Mouse (Mus musculus) cerebellum, adult (tissue): ENCODE results near the gene Wnt8b.
A peak's percentile ranks its signal among the peaks of the same experiment; 100 is the strongest.

Experiments
- ATAC-seq: cut with Nextera tagmentation; 2 replicates; pipeline ENCODE4 v1.9.2; 2017; ENCODE audit warnings: mild to moderate bottlenecking, moderate library complexity, mixed read lengths; ENCODE audit not compliant: insufficient number of reproducible peaks, low FRiP score, low TSS enrichment

The Wnt8b gene

DNA sequence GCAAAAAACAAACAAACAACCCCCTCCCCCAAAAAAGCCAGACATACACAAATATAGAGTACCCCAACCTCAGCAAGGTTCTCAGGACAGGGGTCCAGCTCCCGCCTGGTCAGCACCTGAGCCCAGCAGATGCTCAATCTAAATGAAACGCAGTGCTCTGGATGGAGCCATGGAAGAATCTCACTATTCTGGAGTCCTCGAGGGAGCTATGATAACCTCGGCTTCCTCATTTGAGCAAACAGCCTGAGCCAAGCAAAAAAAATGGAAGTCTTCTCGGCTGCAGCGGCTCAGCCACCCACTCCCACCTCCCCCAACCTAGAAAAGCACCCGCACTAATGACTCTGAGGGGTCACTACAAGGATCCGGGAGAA is 61.2 kb downstream of the Wnt8b start:
- 0 out of 2 replicates have a peak, but pooled peaks have one; percentile 27 for ATAC-seq

DNA sequence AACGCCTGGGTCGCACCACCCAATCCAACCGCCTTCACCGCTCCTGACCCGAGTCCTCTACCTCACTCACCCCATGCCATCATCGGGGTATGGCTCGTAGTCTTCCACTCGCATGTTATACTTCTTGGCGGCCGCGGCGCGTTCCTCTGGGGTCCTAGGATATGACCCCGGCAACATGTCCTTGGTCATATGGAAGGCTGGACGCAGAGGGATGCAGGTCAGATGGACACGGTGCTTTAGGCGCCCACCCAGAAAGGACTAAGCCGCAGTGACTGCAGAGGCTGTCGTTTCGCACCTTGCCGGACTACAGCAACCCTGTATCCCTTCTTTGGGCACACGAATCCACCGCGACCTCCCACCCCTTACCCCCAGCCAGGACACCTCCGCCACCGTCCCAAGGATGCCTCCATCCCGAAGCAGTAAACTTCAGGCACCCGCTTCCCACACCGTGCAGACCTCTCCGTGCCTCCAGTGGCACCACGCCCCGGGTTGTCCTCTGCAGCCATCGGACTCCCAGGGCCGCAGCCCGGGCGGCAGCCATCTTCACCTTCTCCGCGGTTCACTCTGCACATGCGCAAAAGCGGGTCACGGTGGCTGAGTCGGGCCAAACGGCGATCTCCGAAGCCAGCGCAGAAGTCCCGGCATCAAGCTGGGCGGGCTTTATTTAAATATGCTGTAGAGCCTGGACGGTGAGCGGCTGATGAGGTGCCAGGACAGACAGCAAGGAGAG is 61.8 kb downstream of the Wnt8b start, which contains the start of gene Ndufb8:
Gene Ndufb8, minus strand, starts transcription at position 580 of the 730 bp plus-strand sequence.
- peak; percentile 88 for ATAC-seq

DNA sequence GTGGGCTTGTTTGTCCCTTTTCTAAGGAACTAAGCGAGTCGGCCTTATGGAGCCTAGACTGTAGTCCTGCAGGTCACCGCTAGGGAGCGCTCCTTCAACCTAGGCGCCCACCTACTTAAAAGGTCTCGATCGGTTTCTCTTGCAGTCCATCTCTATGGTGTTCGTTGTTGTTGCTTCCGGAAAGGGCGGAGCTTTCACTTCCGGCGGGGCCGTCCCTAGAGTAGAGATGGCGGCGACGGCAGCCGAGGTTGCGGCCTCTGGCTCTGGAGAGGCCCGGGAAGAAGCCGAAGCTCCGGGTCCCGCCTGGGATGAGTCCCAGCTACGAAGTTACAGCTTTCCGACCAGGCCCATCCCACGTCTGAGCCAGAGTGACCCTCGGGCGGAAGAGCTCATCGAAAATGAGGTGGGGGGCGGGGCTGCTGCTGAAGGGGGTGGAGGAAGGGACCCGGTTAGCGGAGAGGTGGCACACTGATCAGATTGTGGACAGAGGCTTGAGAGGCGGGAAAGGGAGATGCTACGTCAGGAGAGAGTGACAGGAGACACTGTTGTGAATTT is 69.5 kb downstream of the Wnt8b start, which contains the start of gene Hif1an:
Gene Hif1an, plus strand, starts transcription at position 199 of the 555 bp plus-strand sequence.
- peak; percentile 95 for ATAC-seq
